Mouse (Mus musculus): ENCODE measurements around the gene Rufy1. TPM values are rescaled to one million over a fixed set of nuclear protein-coding genes. Genes with fewer than 3 reads are reported as not detected.

Rufy1 gene
- total RNA-seq, 4 experiments from 2014 or later, result 28.2 to 31.5 (median 29.8) TPM

- DNase-seq (ENCODE audit: low spot score in 2 of 2), result no peak
These were observed 75.5 kb downstream of the Rufy1 start for GRCm38 (mm10) chr11:50355395-50355794.

GRCm38 (mm10) chr11:50354851-50355250 lies 76.1 kb downstream of the Rufy1 start:
- DNase-seq (ENCODE audit: low spot score in 2 of 2), result no peak

- no peak for DNase-seq (ENCODE audit: low spot score in 2 of 2)
These were observed 76.8 kb downstream of the Rufy1 start, which contains the start of gene Cby3 for GRCm38 (mm10) chr11:50354162-50354561. TSS of gene Cby3 (plus strand) at chr11:50354462.

- DNase-seq (ENCODE audit: low spot score in 2 of 2), result no peak
These were observed 78.7 kb downstream of the Rufy1 start for GRCm38 (mm10) chr11:50352177-50352576.

- DNase-seq (ENCODE audit: low spot score in 2 of 2), result no peak
These were observed 84.5 kb downstream of the Rufy1 start for GRCm38 (mm10) chr11:50346256-50347032.

GRCm38 (mm10) chr11:50345486-50345885 lies 85.4 kb downstream of the Rufy1 start:
- DNase-seq (ENCODE audit: low spot score in 2 of 2), result no peak

Small RNAs within 50 kb of the gene (microRNA-seq; reads per million reads assigned to microRNA genes)
- gene Mir804, result 0 reads per million in 2 experiments

Other genes with a start within 250 kb of the Rufy1 start
- gene Sqstm1, start 220.3 kb downstream of the Rufy1 start, total RNA-seq (2022), result 100 to 1,000 TPM; 498 to 523 (median 522) TPM
- 10 to 100 TPM; 61.3 to 68.0 (median 65.8) TPM for gene Mgat4b, start 220.2 kb downstream of the Rufy1 start, total RNA-seq (2022)
- 10 to 100 TPM in 1 of 4 experiments, 1 to 10 TPM in 3; 8.0 to 15.8 (median 8.8) TPM for gene Ltc4s, start 192.5 kb downstream of the Rufy1 start, total RNA-seq (2022)
- gene Maml1, start 138.8 kb downstream of the Rufy1 start, total RNA-seq (2022), result 10 to 100 TPM in 3 of 4 experiments, 1 to 10 TPM in 1; 9.9 to 11.1 (median 10.6) TPM
- gene Canx, start 105.5 kb downstream of the Rufy1 start, total RNA-seq (2022), result 100 to 1,000 TPM; 371 to 437 (median 413) TPM
- gene Cby3, start 76.7 kb downstream of the Rufy1 start, total RNA-seq (2022), result not detected
- gene Hnrnph1, start 54.1 kb downstream of the Rufy1 start, total RNA-seq (2022), result 100 to 1,000 TPM; 180 to 274 (median 221) TPM
- 1 to 10 TPM; 5.7 to 9.0 (median 8.2) TPM for gene Adamts2, start 171.0 kb upstream of the Rufy1 start, total RNA-seq (2022)

All from left cerebral cortex, adult 8-10 months (tissue).